Mouse (Mus musculus) heart, postnatal 14 days (tissue): Measurements from ENCODE around the gene Igf1. TPM values are rescaled to one million over a fixed set of nuclear protein-coding genes. Genes with fewer than 3 reads are reported as not detected.

Experiments used
- total RNA-seq, 2 experiments: library from RNA; stranded (reverse); gene quantifications; 2 replicates each; pipeline ENCODE4 v1.2.3; 2021

The Igf1 gene
- total RNA-seq, 2 experiments from 2014 or later = 26.7 to 28.4 TPM

Other genes starting within 250 kb of the Igf1 start
- gene Pmch, start 232.8 kb downstream of the Igf1 start, total RNA-seq = not detected